Mouse (Mus musculus) skeletal muscle tissue, adult 2 months (tissue): ENCODE results near the gene Slc6a16.

Experiments used
- DNase-seq: peaks from one replicate; pipeline ENCODE4 v3.0.0-alpha.2; 2012; ENCODE audit warnings: low read depth, low spot score

The Slc6a16 gene

DNA sequence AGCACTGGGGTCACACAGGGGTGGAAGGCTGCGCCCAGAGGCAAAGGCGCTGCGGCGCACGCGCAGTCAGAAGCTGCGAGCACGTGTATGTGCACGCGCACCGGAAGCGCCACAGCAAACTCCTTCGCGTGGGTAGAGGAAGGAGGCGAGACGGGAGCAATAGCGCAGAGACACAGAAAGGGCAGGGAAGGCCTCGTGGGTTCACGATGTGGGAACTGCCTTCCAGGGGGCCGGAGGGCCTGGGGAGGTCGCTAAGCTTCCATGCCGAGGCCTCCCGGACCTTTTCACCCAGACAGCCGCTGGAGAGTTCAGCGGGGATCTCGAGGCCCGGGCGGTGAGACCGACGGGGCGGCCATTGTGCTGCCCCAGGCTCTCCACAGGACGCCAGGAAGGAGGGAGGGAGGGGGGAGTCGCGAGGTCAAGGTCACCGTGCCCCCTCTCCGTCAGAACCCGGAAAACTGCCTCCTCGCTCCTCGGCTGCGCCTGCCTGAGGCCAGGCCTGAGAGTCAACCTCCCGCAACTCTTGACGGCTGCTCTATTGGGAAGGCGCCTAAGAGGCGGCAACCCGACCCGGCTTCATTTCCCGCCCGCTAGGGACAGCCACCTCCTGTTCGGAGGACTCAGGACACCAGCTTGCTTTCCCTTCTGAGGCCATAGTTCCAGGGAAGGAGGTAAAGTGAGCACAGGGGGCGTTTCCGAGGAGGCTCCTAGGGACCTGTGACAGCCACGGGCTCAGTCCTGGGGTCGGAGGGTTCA lies at the start of gene Slc6a16:
TSS of gene Slc6a16 (plus strand) at position 453 of the 756 bp plus-strand sequence.
- no peak for DNase-seq

DNA sequence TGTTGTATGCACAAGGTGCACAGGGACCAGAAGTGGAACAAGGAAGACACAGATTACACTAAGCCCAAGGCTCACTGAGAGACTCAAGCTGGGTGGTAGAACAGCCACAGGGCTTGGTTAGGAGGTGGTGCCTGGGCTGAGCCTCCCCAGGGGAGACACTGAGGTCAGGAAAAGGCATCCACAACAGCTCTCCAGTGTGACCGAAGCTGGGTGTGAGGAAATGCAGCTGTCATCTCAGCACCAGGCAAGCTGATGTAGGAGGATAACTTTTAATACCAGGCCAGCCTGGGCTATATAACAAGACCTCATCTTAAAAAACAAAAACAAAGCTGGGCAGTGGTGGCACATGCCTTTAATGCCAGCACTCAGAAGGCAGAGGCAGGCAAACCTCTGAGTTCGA lies 49.7 kb upstream of the Slc6a16 start:
- no peak for DNase-seq

DNA sequence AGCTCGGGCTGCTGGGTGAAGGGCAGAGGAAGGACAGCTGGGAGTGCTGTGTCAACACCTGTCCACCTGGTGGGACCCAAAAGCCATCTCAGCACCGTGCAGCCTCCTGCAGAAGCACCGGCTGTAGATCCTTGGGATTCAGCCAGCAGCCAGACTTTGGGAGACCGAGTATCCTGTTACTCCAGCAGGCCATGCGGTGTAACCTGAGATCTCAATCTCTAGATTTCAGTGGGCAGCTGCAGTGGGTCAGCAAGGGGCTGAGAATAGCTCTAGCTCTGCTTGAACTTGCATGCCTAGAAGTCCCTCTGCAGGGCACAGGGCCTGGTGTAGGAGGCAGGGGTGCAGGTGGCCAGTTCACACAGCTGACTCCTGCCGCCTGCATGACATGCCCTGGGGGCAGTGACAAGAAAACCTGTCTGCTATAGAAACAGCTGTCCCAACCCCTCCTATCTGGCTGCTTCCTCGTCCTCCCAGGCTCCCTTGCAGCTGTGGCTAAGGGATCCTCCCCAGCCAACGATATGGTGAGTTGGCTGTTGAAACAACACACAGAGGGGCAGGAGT lies 49.0 kb upstream of the Slc6a16 start:
- peak; percentile 93 for DNase-seq

DNA sequence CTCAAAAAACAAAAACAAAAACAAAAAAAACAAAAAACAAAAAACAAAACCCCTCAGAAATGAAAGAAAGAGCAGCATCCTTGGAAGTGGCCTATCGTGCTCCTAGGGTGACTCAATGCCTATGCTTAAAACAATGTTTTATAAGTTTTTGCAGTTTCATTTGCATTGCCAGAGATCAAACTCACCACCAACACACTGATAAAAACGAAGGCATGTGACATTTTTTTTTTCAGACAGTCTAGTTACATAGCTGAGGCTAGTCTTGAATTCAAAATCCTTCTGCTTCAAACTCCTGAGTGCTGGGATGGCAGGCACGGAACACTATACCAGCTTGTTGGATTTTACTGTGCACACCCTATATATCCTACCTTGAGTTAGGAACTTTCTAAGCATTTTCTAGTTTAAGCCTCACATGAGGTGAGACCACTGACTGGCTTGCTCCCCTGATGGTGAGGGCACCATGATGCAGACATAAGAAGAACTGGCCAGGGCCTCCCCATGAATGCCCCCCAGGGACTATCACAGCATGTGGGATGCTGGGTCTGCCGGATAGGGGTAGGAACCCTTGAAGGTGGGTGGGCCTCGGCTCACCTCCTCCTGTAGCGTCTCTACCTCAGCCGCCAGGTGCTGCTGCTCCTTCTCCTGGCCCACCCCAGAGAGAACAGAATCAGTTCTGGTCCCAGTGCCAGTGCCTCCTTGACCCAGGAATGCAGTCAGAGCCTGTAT lies 48.1 kb upstream of the Slc6a16 start:
- DNase-seq: no peak

DNA sequence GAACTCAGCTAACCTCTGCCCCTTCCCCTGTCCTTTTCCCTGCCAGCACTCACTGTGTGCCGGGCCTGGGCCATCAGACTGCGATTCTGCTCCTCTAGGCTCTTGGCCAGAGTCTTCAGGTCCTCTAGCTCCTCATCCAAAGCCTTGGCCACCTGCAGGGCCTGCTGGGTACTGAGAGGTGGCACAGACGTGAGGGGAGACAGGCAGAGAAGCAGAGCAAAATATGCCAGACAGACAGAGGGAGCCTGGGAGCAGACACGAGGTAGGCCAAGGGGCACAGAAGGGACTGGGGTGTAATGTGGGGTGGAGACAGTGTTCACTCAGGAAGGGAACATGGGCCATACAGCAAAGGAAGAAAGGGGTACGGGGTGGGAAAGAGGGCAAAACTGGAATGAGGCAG lies 47.5 kb upstream of the Slc6a16 start:
- DNase-seq: no peak

DNA sequence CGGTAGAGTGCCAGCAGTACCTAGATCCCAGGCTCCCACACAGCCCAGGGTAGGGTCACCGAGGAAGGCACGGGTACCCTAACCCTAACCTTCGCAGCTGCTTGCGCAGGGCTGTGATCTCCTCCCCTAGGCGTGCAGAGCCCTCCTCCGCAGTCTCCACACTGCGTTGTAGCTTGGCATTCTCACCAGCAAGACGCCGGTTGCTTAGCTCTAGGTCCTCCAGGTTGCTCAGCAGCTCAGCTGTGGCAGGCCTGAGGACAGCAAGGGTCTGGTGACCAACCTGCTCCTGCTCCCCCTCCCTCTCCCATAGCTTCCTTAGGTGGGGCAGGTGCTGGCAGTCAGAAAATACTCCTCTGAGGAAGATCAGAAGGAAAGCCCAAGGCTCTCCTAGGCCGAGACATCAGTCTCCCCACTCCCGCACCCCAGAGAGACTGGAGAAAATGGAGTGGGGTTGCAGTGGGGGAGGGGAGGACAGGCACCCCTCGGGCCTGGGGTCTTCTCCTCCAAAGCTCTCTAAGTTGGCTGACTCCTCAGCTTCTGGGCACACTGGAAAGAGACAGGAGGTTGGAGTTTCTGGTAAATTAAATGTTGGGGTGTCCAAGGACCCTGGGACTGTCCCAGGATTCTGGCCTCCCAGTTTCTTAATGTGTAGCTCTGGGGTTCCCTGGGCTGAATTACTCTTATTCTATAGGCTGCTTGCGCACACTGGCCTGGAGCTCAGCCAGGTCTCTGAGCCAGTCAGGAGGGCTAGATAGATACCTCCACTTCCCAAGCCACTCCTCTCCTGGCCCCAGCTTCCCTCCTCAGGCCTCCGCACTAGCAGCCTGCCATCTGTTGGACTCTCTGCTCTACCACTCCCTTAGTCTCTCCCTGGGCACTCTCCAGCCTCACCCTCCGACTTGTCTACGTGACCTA lies 46.8 kb upstream of the Slc6a16 start:
- no peak for DNase-seq

DNA sequence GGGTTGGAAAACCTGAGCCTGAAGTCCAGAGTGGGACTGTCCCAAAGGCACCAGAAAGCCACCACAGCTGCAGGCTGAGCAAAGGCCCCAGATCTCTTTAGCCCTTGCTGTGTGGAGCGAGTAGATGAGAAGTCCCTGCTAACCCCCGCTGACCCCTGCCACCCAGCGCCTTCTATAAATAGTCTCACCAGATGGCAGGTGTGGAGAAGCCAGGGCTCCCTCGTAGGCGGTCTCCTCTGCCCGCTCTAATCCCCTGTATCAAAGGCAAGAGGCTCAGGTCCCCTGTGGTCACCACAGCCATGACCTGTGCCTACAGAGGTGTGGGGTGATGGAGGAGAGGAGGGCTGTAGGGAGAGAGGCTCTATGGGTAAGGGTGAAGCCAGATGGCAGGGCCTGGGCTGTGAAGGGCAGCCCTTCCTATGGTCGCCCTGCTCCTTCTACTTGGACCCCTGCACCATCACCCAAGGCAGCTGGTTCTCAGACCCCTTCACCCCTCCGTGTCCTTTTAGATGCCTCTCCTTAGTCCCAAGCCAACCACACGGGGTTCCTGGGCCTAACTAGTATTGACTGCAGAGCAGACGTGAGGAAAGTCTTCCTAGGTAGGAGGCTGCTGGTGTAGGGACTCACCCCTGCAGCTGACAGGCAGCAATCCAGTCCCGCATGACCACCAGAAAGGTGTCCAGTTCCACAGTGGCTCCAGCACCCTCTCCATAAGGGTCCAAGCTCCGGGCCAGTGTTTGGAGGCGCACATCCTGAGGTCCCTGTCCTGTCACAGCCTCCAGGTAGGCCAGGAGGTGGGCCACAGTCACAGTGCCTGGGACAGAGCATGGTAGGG lies 45.3 kb upstream of the Slc6a16 start:
- DNase-seq: peak; percentile 67

DNA sequence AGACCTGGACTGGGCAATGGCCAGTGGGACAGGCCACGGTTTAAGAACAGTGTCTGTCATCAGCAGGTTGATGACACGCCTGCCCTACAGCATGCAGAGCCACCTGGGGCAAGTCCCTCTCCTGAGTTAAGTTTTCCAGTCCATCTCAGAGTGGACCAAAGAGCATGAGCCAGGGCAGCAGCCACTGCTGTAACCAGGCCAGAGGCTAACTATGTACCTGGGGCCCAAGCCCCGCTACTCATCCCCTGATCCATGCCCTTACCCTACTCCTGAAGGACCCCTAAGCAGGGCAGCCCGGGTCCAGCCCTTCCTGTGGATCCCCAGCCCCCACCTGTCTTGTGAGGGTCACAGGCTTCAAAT lies 44.7 kb upstream of the Slc6a16 start:
- DNase-seq: no peak

DNA sequence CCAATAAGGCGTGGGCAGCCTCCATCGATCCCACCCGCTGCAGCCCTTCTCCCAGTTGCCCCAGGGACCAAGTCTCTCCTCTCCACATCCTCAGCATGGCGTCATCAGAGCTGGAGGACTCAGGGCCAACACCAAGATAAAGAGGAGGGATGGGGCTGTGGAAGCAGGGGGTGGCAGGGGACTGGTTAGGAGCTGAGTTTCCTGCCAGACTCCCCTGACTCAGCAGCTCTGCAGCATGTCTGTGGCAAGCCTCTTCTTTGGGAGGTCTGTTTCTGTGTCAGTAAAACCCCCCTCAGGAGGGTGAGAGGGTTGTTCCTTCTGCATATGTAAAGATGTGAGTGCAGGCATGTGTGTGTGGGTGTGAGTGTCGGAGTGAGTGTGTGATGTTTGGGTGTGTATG lies 43.9 kb upstream of the Slc6a16 start:
- DNase-seq: no peak

DNA sequence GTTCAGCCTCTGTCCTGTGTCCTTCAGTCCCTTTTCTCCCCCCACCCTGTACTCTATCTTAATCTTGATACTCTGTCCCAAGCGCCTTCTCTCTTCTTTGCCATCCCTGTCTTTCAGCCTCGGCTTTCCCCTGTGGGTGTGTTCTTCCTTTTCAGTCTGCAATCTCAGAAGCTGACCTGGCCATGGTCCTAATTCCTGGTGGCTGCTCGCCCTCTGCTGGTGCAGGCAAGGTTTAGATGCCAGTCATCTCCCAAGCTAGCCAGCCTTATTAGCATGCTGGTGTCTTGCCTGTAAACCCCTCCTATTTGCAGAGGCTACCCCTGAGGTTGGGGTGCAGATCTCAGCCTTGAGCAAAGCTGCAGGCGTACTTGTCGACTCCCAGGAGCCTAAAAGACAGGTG lies 42.5 kb upstream of the Slc6a16 start:
- peak; percentile 70 for DNase-seq

DNA sequence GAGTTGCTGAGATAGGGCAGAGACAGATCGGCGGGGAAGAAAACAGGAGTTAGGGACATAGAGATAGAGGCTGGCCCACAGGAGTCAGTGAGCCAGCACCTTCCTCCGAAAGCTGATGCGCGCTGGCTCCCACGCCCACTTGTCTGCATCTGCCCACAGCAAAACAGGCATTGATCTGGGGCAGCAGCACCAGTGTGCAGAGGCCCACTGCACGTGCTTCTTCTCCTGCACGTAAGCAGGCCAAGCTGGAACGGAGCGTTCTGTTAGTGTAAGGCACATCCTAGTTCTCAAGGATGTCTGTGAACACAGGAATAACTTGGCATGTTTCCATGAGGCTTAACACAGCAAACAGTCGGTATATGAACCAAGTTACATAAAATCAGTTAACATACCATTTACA lies 41.9 kb upstream of the Slc6a16 start:
- no peak for DNase-seq

DNA sequence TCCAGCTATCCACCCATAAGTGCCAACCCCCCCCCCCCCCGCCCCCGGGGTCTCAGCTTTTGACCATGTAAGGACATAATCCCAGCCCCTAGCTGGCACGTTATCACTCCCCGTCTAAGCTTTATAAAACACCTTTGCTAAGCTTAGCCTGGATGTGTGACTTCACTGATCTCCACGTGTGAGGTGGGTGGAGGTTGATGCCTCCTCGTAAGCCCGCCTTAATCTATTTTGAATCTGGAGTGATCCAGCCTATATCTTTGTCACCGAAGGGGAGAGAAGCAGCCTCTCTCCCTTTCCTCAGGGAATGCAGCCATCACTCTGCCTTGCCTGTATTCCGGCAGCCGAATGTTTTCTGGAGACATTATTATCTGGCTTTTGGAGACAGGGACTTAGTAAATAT lies 38.2 kb upstream of the Slc6a16 start:
- no peak for DNase-seq

DNA sequence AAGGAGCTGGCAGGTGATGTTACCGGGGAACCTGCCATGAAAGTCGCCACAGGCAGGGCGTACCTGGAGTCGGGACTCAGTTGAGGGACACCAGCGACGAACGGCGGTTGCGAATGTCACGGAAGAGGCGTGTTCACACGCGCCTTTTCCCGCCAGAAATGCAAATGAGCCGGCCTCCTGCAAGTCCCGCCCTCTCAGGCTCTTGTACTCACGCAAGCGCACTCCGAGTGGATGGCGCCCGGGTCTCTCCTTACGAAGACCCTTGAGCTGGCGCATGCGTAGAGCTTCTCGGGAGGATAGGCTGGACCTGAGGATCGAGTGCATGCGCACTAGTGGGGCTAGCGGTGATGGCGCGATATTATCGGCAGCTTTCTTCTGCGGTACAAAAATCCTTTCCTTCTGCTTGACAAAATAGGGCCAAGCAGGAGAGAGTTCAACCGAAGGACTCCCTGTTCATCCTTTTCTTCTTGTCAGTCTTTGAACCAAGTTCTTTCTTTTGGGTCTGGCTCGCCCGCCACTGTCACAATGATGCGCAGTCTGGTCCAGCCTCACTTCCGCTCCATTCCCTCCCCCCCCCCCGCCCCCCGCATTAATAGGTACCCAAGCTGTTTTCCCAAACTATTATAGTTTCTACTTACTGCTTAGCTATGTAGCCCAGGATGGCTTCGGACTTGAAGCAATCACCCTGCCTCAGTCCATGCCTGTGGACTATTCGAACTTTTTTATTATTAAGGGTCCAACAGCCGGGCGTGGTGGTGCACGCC lies 36.3 kb upstream of the Slc6a16 start, which contains the start of gene Ccdc155:
TSS of gene Ccdc155 (minus strand) at position 513 of the 764 bp plus-strand sequence.
- peak; percentile 91 for DNase-seq

DNA sequence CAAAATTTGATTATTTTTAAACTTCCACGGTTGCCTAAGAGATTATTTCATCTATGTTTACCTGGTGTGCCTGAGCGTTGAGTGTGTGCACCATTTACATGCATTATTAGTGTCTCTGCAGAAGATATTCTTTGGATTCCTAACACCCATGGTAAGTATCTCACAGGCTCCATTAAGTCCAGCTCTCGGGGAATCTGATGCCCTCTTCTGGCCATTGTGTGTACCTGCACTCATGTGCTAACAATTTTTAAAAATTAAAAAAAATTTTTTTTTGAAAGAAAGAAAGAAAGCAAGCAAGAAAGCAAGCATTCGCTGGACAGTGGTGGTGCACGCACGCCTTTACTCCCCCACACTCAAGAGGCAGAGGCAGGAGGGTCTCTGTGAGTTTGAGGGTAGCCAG lies 32.6 kb upstream of the Slc6a16 start:
- no peak for DNase-seq

DNA sequence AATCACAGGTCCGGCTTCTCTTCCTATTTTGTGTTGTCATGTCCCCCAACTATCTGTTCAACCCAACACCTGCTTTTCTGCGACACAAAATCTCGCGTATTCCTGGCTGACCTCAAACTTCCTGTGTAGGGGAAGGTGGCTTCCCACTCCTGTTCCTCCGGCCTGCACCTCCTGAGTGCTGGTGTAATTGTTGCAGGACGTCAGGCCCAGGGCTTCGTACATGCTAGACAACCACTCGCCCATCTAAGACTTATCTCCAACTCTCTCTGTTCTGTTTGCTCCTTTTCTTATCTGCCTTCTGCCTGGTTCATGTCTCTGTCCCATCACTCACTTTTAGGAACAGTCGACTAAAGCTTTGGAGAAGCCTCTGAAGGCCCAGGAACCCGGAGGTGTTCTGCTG lies 29.8 kb upstream of the Slc6a16 start:
- DNase-seq: no peak

DNA sequence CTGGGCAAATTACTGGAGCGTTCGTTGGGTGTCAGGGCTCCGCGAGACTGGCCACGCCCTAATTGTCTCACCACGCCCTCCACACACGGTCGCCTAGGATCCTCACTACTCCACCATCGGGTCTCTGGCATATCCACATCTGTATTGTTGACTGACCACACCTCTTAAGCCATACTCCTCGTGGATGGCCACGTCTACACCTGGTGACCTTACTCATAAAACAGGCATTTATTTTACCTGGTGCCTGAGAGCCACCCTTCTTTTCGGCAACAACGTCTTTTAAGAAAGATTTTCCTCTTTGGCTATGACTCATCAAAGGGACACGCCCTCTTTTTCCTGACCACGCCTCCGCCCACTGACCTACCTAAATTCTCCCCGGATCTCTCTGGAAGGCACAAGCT lies 29.0 kb upstream of the Slc6a16 start, which contains the start of gene Dkkl1:
TSS of gene Dkkl1 (minus strand) at position 297 of the 401 bp plus-strand sequence.
- no peak for DNase-seq

DNA sequence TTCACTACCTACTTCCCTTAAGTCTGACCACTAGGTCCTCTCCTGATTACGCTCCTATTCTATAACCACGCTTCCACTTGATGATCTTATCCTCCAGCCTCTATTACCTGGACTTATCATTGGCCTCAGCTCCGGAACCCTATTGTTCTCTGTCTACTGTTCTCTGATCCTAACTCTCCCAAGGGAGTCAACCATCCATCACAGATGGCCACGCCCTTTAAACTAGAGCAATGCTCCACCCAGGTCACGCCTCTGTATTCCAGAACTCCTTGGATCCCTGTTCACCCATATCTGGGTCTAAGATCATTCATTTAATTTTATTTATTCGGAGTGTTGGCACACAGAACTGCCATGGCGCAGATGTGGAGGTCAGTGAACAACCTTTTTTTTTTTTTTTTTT lies 28.5 kb upstream of the Slc6a16 start:
- no peak for DNase-seq

DNA sequence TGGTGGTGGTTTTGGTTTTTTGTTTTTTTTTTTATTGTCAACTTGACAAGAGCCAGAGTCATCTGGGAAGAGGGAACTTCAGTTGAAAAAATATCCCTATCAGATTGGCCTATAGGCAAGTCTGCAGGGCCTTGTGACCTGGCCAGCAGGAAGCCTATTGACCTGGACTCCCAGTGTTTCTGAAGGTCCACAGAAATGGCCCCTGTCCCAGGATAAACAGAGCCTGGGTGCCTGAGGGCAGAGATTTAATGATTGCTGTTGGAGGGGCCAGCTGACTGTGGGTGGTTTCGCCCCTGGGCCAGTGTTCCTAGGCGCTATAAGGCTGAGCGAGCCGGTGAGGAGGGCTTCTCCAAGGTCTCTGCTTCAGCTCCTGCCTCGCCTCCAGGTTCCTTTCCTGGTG lies 27.2 kb upstream of the Slc6a16 start:
- DNase-seq: no peak

DNA sequence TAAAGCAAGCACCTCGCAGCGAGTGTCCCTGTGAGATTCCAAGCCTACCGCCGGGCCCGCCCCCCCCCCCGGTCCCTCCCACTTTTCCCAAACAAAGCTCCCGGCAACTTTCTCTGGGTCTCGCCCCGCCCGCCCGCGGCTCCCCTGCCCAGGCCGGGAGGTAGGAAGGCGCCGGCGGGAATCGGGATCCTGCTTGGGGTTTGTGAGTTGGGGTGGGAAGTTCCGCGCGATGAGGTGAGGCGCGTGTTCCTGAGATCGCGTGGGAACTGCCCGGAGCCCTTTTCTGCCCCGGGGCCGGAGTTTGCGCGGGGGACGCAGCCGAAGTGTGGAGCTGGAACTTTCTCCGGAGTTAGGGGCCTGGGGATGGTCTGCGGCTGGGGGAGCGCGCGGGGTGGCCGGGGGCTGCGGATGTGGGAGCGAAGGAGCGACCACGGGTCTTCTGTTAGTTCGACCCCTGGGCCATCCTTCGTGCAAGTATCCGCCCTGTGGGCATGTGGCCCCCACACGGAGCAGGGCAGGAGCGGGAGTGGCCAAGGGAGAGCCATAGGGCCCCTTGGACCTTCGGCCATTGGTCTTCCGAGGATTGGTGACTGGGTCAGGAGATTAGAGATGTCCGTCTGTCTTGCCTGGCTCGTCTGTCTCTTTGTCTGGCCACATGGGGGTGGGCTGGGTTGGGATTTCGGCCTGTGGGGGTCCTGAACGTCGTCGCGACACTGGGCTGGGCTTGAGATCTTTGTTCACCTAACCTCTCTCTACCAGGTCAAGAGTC lies 25.0 kb upstream of the Slc6a16 start, which contains the start of gene Tead2:
TSS of gene Tead2 (plus strand) at position 81 of the 769 bp plus-strand sequence.
- no peak for DNase-seq
